In the genomic region with DNA sequence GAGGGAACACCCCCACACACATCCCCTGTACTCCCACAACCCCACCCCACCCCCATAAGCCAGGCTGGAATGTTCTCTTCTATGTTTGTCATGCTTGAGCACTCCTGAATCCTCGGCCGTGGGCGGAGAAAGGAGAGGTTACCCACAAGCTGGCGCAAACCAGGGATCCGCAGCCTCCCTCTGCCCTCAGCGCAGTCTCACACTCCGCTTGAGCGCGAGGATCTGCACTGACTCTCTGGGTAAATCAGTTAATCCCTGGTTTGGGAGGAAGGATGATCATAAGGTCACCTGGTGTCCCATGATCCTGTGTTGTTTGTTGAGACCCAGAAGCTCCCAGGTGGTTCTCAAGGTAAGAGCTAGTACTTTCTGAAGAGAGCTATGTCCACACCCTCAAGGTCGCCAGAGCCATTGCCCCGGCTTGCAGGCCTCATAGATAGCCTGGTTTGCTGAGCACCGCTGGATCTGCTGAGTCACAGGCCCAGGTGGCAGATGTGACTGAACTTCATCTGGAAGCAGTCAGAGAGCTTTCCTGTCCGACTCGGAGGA, we compare ENCODE assay signal across 9 mouse cellular contexts. TPM values are rescaled to one million over a fixed set of nuclear protein-coding genes. Genes with fewer than 3 reads are reported as not detected.
DNase-seq lines count a peak whose midpoint lies in the region; ATAC-seq and TF ChIP-seq lines count a peak whose summit lies in the region.
"Had no signal": no experiment of that assay in that cellular context is flagged by ENCODE, and none has a peak within 500 bp of the region (broad histone marks: within the 10 kb centered on the region; RNA-seq: fewer than 3 reads in every experiment).

No protein-coding gene starts in this region.

- H3K9ac ChIP-seq in hindbrain, embryonic 11.5 days (ENCODE audit: low read depth, low read length): no peak overlapping the region
- H3K9ac ChIP-seq in hindbrain, embryonic 16.5 days (ENCODE audit: low read depth, low read length): no peak overlapping the region
- H3K9ac ChIP-seq in intestine, embryonic 15.5 days: no peak overlapping the region
- no peak overlapping the region for H3K9ac ChIP-seq in liver, embryonic 16.5 days (ENCODE audit: low read depth, low read length)

- no peak overlapping the region for H3K4me3 ChIP-seq in hindbrain, embryonic 11.5 days (ENCODE audit: low read depth, low read length)
- no peak overlapping the region for H3K4me3 ChIP-seq in hindbrain, embryonic 16.5 days (ENCODE audit: low read length)
- H3K4me3 ChIP-seq in G1E (ENCODE audit: low read depth, low read length): peak overlapping the region; percentile 57; the same call in 1 of the 2 replicates
- no peak overlapping the region for H3K4me3 ChIP-seq in intestine, embryonic 15.5 days (replicated peaks)
- no peak overlapping the region for H3K4me3 ChIP-seq in liver, embryonic 16.5 days (ENCODE audit: low read depth, low read length)
- no peak overlapping the region for H3K4me3 ChIP-seq in cerebellum, adult 2 months (replicated peaks; ENCODE audit: insufficient read depth, low read depth, low read length)
- H3K4me3 ChIP-seq: myocyte had no signal

- no peak for ATAC-seq in hindbrain, embryonic 11.5 days (ENCODE audit: low FRiP score)
- ATAC-seq in hindbrain, embryonic 16.5 days: no peak
- ATAC-seq in G1E (ENCODE audit: extremely low read depth, insufficient number of reproducible peaks, low FRiP score, poor library complexity, severe bottlenecking): peak; percentile 73
- peak; percentile 47 for ATAC-seq in intestine, embryonic 15.5 days
- ATAC-seq in liver, embryonic 16.5 days (ENCODE audit: low read depth): peak; percentile 84

- no peaks in the 10 kb centered on the region for H3K36me3 ChIP-seq in hindbrain, embryonic 11.5 days (ENCODE audit: control insufficient read depth, insufficient read depth, low read length)
- no peaks in the 10 kb centered on the region for H3K36me3 ChIP-seq in hindbrain, embryonic 16.5 days (ENCODE audit: control insufficient read depth, insufficient read depth, low read length)
- no peaks in the 10 kb centered on the region for H3K36me3 ChIP-seq in G1E (replicated peaks)
- no peaks in the 10 kb centered on the region for H3K36me3 ChIP-seq in intestine, embryonic 15.5 days
- no peaks in the 10 kb centered on the region for H3K36me3 ChIP-seq in liver, embryonic 16.5 days (ENCODE audit: control insufficient read depth, insufficient read depth)

- no peaks in the 10 kb centered on the region for H3K27me3 ChIP-seq in hindbrain, embryonic 11.5 days (ENCODE audit: control insufficient read depth, insufficient read depth, low read length)
- no peaks in the 10 kb centered on the region for H3K27me3 ChIP-seq in hindbrain, embryonic 16.5 days (replicated peaks; ENCODE audit: control insufficient read depth, insufficient read depth, low read length)
- no peaks in the 10 kb centered on the region for H3K27me3 ChIP-seq in G1E (ENCODE audit: insufficient read depth, low read length)
- H3K27me3 ChIP-seq in intestine, embryonic 15.5 days (replicated peaks): no peaks in the 10 kb centered on the region
- no peaks in the 10 kb centered on the region for H3K27me3 ChIP-seq in liver, embryonic 16.5 days (ENCODE audit: control insufficient read depth, insufficient read depth, low read depth, low read length)
- no peaks in the 10 kb centered on the region for H3K27me3 ChIP-seq in cerebellum, adult 2 months (ENCODE audit: control insufficient read depth, insufficient read depth, low read length)

- H3K4me1 ChIP-seq in hindbrain, embryonic 11.5 days (replicated peaks; ENCODE audit: control insufficient read depth, insufficient read depth, low read length): no peaks in the 10 kb centered on the region
- H3K4me1 ChIP-seq in hindbrain, embryonic 16.5 days (ENCODE audit: control insufficient read depth, insufficient read depth, low read depth, low read length): no peaks in the 10 kb centered on the region
- H3K4me1 ChIP-seq in G1E (ENCODE audit: insufficient read depth, low read depth, low read length): peaks cover 63% of the 10 kb centered on the region
- H3K4me1 ChIP-seq in intestine, embryonic 15.5 days (replicated peaks): peaks cover 9% of the 10 kb centered on the region; the same call in 1 of the 2 replicates
- H3K4me1 ChIP-seq in liver, embryonic 16.5 days (ENCODE audit: control insufficient read depth, low read depth, low read length): peaks cover 17% of the 10 kb centered on the region
- no peaks in the 10 kb centered on the region for H3K4me1 ChIP-seq in cerebellum, adult 2 months (ENCODE audit: control insufficient read depth, insufficient read depth, low read length)

- H3K4me2 ChIP-seq in hindbrain, embryonic 11.5 days (replicated peaks; ENCODE audit: low read depth, low read length): no peak overlapping the region
- no peak overlapping the region for H3K4me2 ChIP-seq in hindbrain, embryonic 16.5 days (ENCODE audit: low read length)
- no peak overlapping the region for H3K4me2 ChIP-seq in intestine, embryonic 15.5 days (replicated peaks)
- no peak overlapping the region for H3K4me2 ChIP-seq in liver, embryonic 16.5 days (ENCODE audit: low read depth, low read length)

- peak; percentile 5 for DNase-seq in hindbrain, embryonic 11.5 days (ENCODE audit: low spot score)
- DNase-seq in G1E (ENCODE audit: low spot score): peak; percentile 38
- DNase-seq in testis, postnatal 14 days (ENCODE audit: low spot score): peak; percentile 33
- no peak for DNase-seq in cerebellum, adult 2 months
- DNase-seq in adrenal gland, adult 2 months: no peak

- TF ChIP-seq CTCF in G1E (IDR thresholded peaks at IDR 0.05; ENCODE audit: low read depth, low read length): no peak
- no peak for TF ChIP-seq CTCF in cerebellum, adult 2 months (IDR thresholded peaks at IDR 0.05; ENCODE audit: borderline replicate concordance, insufficient read depth, low read depth, low read length)

- no peak overlapping the region for H3K27ac ChIP-seq in hindbrain, embryonic 11.5 days (ENCODE audit: low read depth, low read length)
- H3K27ac ChIP-seq in hindbrain, embryonic 16.5 days (ENCODE audit: low read depth, low read length): no peak overlapping the region
- H3K27ac ChIP-seq in intestine, embryonic 15.5 days: peak overlapping the region; percentile 6; the same call in 1 of the 2 replicates
- no peak overlapping the region; the same call in 1 of the 2 replicates for H3K27ac ChIP-seq in liver, embryonic 16.5 days (ENCODE audit: low read length)
- H3K27ac ChIP-seq in cerebellum, adult 2 months (ENCODE audit: insufficient read depth, low read length): no peak overlapping the region

- no peak for TF ChIP-seq POLR2A in cerebellum, adult 2 months (IDR thresholded peaks at IDR 0.05; ENCODE audit: borderline replicate concordance, insufficient read depth, low read length)

- WGBS in hindbrain, embryonic 11.5 days: 55% methylated on average over 14 of the region's 14 CpGs
- WGBS in hindbrain, embryonic 16.5 days: 61% methylated on average over 14 of the region's 14 CpGs
- WGBS in intestine, embryonic 15.5 days: 58% methylated on average over 14 of the region's 14 CpGs
- WGBS in liver, embryonic 16.5 days (ENCODE audit: insufficient replicate concordance): 55% methylated on average over 14 of the region's 14 CpGs
- WGBS in cerebellum, adult 2 months: 43% methylated on average over 14 of the region's 14 CpGs

- no peaks in the 10 kb centered on the region for H3K9me3 ChIP-seq in hindbrain, embryonic 11.5 days (ENCODE audit: control insufficient read depth, low read length)
- no peaks in the 10 kb centered on the region for H3K9me3 ChIP-seq in hindbrain, embryonic 16.5 days (ENCODE audit: control insufficient read depth, low read length)
- H3K9me3 ChIP-seq in G1E (replicated peaks): no peaks in the 10 kb centered on the region
- H3K9me3 ChIP-seq in intestine, embryonic 15.5 days: no peaks in the 10 kb centered on the region
- H3K9me3 ChIP-seq in liver, embryonic 16.5 days (replicated peaks; ENCODE audit: control insufficient read depth, low read length): no peaks in the 10 kb centered on the region

RNA-seq across cellular contexts. Expression of a gene that starts 15.0 kb away (rescaled TPM):
- 6.9 and 7.4 TPM in 2 replicates for polyA plus RNA-seq in hindbrain, embryonic 11.5 days (2014; fragmentation: Nextera tagmentation; extraction: Ambion mirVana)
- 18.1 and 23.5 TPM in 2 replicates for polyA plus RNA-seq in hindbrain, embryonic 16.5 days (2015; fragmentation: Nextera tagmentation; extraction: Ambion mirVana)
- total RNA-seq in G1E (2014; fragmentation: Nextera tagmentation) (110 and 119 TPM in 2 replicates), G1E (2017) (367 and 434 TPM in 2 replicates)
- 39.8 and 133 TPM in 2 replicates for polyA plus RNA-seq in G1E (2012)
- polyA plus RNA-seq in intestine, embryonic 15.5 days (2015; fragmentation: Nextera tagmentation; extraction: Ambion mirVana): 108 and 123 TPM in 2 replicates
- polyA plus RNA-seq in liver, embryonic 16.5 days (2015; fragmentation: Nextera tagmentation; extraction: Ambion mirVana): 139 and 163 TPM in 2 replicates
- polyA plus RNA-seq in cerebellum, adult 2 months (2012; rRNA removed): 12.5 and 15.4 TPM in 2 replicates
- total RNA-seq in adrenal gland, adult 2 months (2021): 10 to 100 TPM; 47.5 to 52.7 TPM
- 102 and 126 TPM in 2 replicates for polyA plus RNA-seq in adrenal gland, adult 2 months (2012; rRNA removed)

RNA-seq across cellular contexts. Expression of a gene that starts 31.1 kb away (rescaled TPM):
- polyA plus RNA-seq in hindbrain, embryonic 11.5 days (2014; fragmentation: Nextera tagmentation; extraction: Ambion mirVana): 357 and 379 TPM in 2 replicates
- 358 and 373 TPM in 2 replicates for polyA plus RNA-seq in hindbrain, embryonic 16.5 days (2015; fragmentation: Nextera tagmentation; extraction: Ambion mirVana)
- total RNA-seq in G1E (2014; fragmentation: Nextera tagmentation) (185 and 255 TPM in 2 replicates), G1E (2017) (408 and 449 TPM in 2 replicates)
- polyA plus RNA-seq in G1E (2012): 273 and 326 TPM in 2 replicates
- polyA plus RNA-seq in intestine, embryonic 15.5 days (2015; fragmentation: Nextera tagmentation; extraction: Ambion mirVana): 293 and 336 TPM in 2 replicates
- 138 and 157 TPM in 2 replicates for polyA plus RNA-seq in liver, embryonic 16.5 days (2015; fragmentation: Nextera tagmentation; extraction: Ambion mirVana)
- 298 and 301 TPM in 2 replicates for polyA plus RNA-seq in cerebellum, adult 2 months (2012; rRNA removed)
- total RNA-seq in adrenal gland, adult 2 months (2021): 100 to 1,000 TPM; 203 to 297 TPM
- polyA plus RNA-seq in adrenal gland, adult 2 months (2012; rRNA removed): 236 and 248 TPM in 2 replicates

RNA-seq across cellular contexts. Expression of a gene that starts 36.0 kb away (rescaled TPM):
- 6.0 and 8.9 TPM in 2 replicates for polyA plus RNA-seq in hindbrain, embryonic 11.5 days (2014; fragmentation: Nextera tagmentation; extraction: Ambion mirVana)
- 6.1 and 7.1 TPM in 2 replicates for polyA plus RNA-seq in hindbrain, embryonic 16.5 days (2015; fragmentation: Nextera tagmentation; extraction: Ambion mirVana)
- total RNA-seq in G1E (2014; fragmentation: Nextera tagmentation): 27.8 and 36.2 TPM in 2 replicates
- total RNA-seq in G1E (2017): 21.8 and 24.3 TPM in 2 replicates
- 9.6 and 11.7 TPM in 2 replicates for polyA plus RNA-seq in G1E (2012)
- 6.2 and 6.9 TPM in 2 replicates for polyA plus RNA-seq in intestine, embryonic 15.5 days (2015; fragmentation: Nextera tagmentation; extraction: Ambion mirVana)
- 1.2 TPM in 2 replicates for polyA plus RNA-seq in liver, embryonic 16.5 days (2015; fragmentation: Nextera tagmentation; extraction: Ambion mirVana)
- polyA plus RNA-seq in cerebellum, adult 2 months (2012; rRNA removed): 30.1 and 36.1 TPM in 2 replicates
- 10 to 100 TPM; 17.2 to 30.1 TPM for total RNA-seq in adrenal gland, adult 2 months (2021)
- 10.8 and 13.5 TPM in 2 replicates for polyA plus RNA-seq in adrenal gland, adult 2 months (2012; rRNA removed)

RNA-seq across cellular contexts. Expression of a gene that starts 56.6 kb away (rescaled TPM):
- polyA plus RNA-seq in hindbrain, embryonic 11.5 days (2014; fragmentation: Nextera tagmentation; extraction: Ambion mirVana): 22.1 and 24.4 TPM in 2 replicates
- polyA plus RNA-seq in hindbrain, embryonic 16.5 days (2015; fragmentation: Nextera tagmentation; extraction: Ambion mirVana): 22.1 and 26.2 TPM in 2 replicates
- total RNA-seq in G1E (2014; fragmentation: Nextera tagmentation) (39.8 and 70.6 TPM in 2 replicates), G1E (2017) (36.8 and 37.4 TPM in 2 replicates)
- polyA plus RNA-seq in G1E (2012): 11.7 and 11.8 TPM in 2 replicates
- 19.8 and 22.6 TPM in 2 replicates for polyA plus RNA-seq in intestine, embryonic 15.5 days (2015; fragmentation: Nextera tagmentation; extraction: Ambion mirVana)
- polyA plus RNA-seq in liver, embryonic 16.5 days (2015; fragmentation: Nextera tagmentation; extraction: Ambion mirVana): 7.8 and 11.6 TPM in 2 replicates
- polyA plus RNA-seq in cerebellum, adult 2 months (2012; rRNA removed): 68.4 and 68.9 TPM in 2 replicates
- 10 to 100 TPM; 57.0 to 68.7 TPM for total RNA-seq in adrenal gland, adult 2 months (2021)
- polyA plus RNA-seq in adrenal gland, adult 2 months (2012; rRNA removed): 29.3 and 29.9 TPM in 2 replicates

Comparison
In these comparisons a context has a peak if more than half of its experiments do, and no peak if none do; other contexts are left out.
1. ATAC-seq: peak in G1E (single experiment), intestine, embryonic 15.5 days (single experiment) and liver, embryonic 16.5 days (single experiment); none in hindbrain, embryonic 11.5 days (single experiment) and hindbrain, embryonic 16.5 days (single experiment).
2. DNase-seq: peak in hindbrain, embryonic 11.5 days (single experiment), G1E (single experiment) and testis, postnatal 14 days (single experiment); none in cerebellum, adult 2 months (0 of 2) and adrenal gland, adult 2 months (single experiment).